Mouse (Mus musculus): ENCODE measurements at regions not wholly inside any gene's neighbourhood (a gene's known extent, or its start where the extent isn't known, plus 50 kb on each side); places are given as distances from the start of the nearest gene placed in this dataset.

DNA sequence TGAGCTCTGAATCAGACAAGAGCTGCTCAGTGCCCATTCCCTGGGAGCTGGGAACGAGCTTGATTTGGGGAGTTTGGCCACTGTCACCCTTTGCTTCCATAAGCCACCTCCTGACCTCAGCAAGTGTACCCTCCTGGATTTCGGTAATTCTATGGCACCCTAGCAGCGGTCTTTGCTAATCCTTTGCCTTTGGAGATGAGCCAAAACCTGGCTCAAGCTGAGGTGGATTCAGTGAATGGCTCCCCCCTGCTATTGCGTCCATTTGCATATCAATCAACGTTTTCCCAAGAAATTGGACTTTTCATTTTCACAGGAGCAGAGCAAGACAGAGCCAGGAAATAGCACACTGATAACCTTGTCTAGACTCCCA is 204.1 kb downstream of the 1700129C05Rik start:
- H3K9ac ChIP-seq (ENCODE audit: low read depth, low read length): no peak overlapping the region
- TF ChIP-seq CTCF (IDR thresholded peaks at IDR 0.05; ENCODE audit: low read depth): no peak
- H3K27ac ChIP-seq: no peak overlapping the region
- H3K4me3 ChIP-seq (replicated peaks; ENCODE audit: low read depth, low read length): no peak overlapping the region
- no peaks in the 10 kb centered on the region for H3K36me3 ChIP-seq (ENCODE audit: insufficient read depth, low read length)
- peaks cover 4% of the 10 kb centered on the region; the same call in 1 of the 2 replicates for H3K4me1 ChIP-seq (replicated peaks; ENCODE audit: insufficient read depth, low read length)
- WGBS: 58% methylated on average over 5 of the region's 5 CpGs
- no peaks in the 10 kb centered on the region for H3K9me3 ChIP-seq (replicated peaks; ENCODE audit: low read length)
- DNase-seq (ENCODE audit: low spot score) (no peak), ATAC-seq (replicated peaks; ENCODE audit: low FRiP score, low read depth) (no peak)
- 0 out of 2 replicates have a peak, but pooled peaks cover 5% of the 10 kb centered on the region for H3K27me3 ChIP-seq (ENCODE audit: insufficient read depth, low read length)
- H3K4me2 ChIP-seq (ENCODE audit: low read length): no peak overlapping the region

- no peak overlapping the region for H3K27ac ChIP-seq
- peaks cover 4% of the 10 kb centered on the region; the same call in 1 of the 2 replicates for H3K4me1 ChIP-seq (replicated peaks; ENCODE audit: insufficient read depth, low read length)
- no peak overlapping the region for H3K4me3 ChIP-seq (replicated peaks; ENCODE audit: low read depth, low read length)
- DNase-seq (ENCODE audit: low spot score) (peak; percentile 82), ATAC-seq (replicated peaks; ENCODE audit: low FRiP score, low read depth) (0 out of 2 replicates have a peak, but pooled peaks have one; percentile 33)
- 0 out of 2 replicates have a peak, but pooled peaks cover 5% of the 10 kb centered on the region for H3K27me3 ChIP-seq (ENCODE audit: insufficient read depth, low read length)
- peak overlapping the region; percentile 53 for H3K4me2 ChIP-seq (ENCODE audit: low read length)
- no peaks in the 10 kb centered on the region for H3K36me3 ChIP-seq (ENCODE audit: insufficient read depth, low read length)
- H3K9me3 ChIP-seq (replicated peaks; ENCODE audit: low read length): no peaks in the 10 kb centered on the region
- H3K9ac ChIP-seq (ENCODE audit: low read depth, low read length): no peak overlapping the region
- TF ChIP-seq CTCF (IDR thresholded peaks at IDR 0.05; ENCODE audit: low read depth): peak; percentile 64
- 35% methylated on average over 12 of the region's 12 CpGs for WGBS
Observed at GRCm38 (mm10) chr14:58937791-58938600, 204.7 kb downstream of the 1700129C05Rik start.

- Histone ChIP-seq H3K4me1 (replicated peaks; ENCODE audit: insufficient read depth, low read length) (peaks cover 4% of the 10 kb centered on the region; the same call in 1 of the 2 replicates), H3K27ac (no peak overlapping the region), H3K27me3 (ENCODE audit: insufficient read depth, low read length) (0 out of 2 replicates have a peak, but pooled peaks cover 5% of the 10 kb centered on the region), H3K4me3 (replicated peaks; ENCODE audit: low read depth, low read length) (no peak overlapping the region), H3K4me2 (ENCODE audit: low read length) (peak overlapping the region; percentile 53), H3K9ac (ENCODE audit: low read depth, low read length) (no peak overlapping the region), H3K9me3 (replicated peaks; ENCODE audit: low read length) (no peaks in the 10 kb centered on the region), H3K36me3 (ENCODE audit: insufficient read depth, low read length) (no peaks in the 10 kb centered on the region)
- 13% methylated on average over 8 of the region's 8 CpGs for WGBS
- DNase-seq (ENCODE audit: low spot score) (peak; percentile 87), ATAC-seq (replicated peaks; ENCODE audit: low FRiP score, low read depth) (no peak; the same call in 1 of the 2 replicates)
- no peak for TF ChIP-seq CTCF (IDR thresholded peaks at IDR 0.05; ENCODE audit: low read depth)
Observed at GRCm38 (mm10) chr14:58937331-58937730, 205.4 kb downstream of the 1700129C05Rik start.

DNA sequence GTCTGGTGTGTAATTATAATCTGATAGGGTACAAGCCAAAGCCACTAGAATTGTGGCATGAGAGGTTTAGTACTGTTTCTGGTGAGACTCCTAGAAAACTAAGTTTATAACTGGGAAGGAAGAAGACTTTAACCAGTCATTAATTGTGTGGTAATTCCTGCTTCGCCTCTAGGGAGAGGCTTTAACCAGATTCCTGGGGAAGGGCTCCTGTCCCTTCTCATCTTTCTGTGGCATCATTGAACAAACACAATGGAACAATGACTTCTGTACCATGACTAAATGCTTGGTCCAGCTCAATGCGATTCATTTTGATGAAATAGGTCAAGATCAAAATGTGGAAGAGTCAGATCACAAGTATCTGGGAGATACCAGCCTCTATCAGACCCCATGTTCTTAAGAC is 206.6 kb downstream of the 1700129C05Rik start:
- DNase-seq (ENCODE audit: low spot score): no peak
- no peak overlapping the region for H3K4me3 ChIP-seq (replicated peaks; ENCODE audit: low read depth, low read length)
- WGBS: 70% methylated on average over 2 of the region's 2 CpGs
- 0 out of 2 replicates have a peak, but pooled peaks cover 5% of the 10 kb centered on the region for H3K27me3 ChIP-seq (ENCODE audit: insufficient read depth, low read length)
- H3K4me2 ChIP-seq (ENCODE audit: low read length): no peak overlapping the region
- H3K36me3 ChIP-seq (ENCODE audit: insufficient read depth, low read length): no peaks in the 10 kb centered on the region
- H3K27ac ChIP-seq: no peak overlapping the region
- H3K9ac ChIP-seq (ENCODE audit: low read depth, low read length): no peak overlapping the region
- TF ChIP-seq CTCF (IDR thresholded peaks at IDR 0.05; ENCODE audit: low read depth): no peak
- no peak for ATAC-seq (replicated peaks; ENCODE audit: low FRiP score, low read depth)
- no peaks in the 10 kb centered on the region for H3K9me3 ChIP-seq (replicated peaks; ENCODE audit: low read length)
- H3K4me1 ChIP-seq (replicated peaks; ENCODE audit: insufficient read depth, low read length): peaks cover 4% of the 10 kb centered on the region; the same call in 1 of the 2 replicates

GRCm38 (mm10) chr14:58917853-58918252 is 224.8 kb downstream of the 1700129C05Rik start:
- Histone ChIP-seq H3K27me3 (ENCODE audit: insufficient read depth, low read length) (no peaks in the 10 kb centered on the region), H3K9me3 (replicated peaks; ENCODE audit: low read length) (no peaks in the 10 kb centered on the region), H3K9ac (ENCODE audit: low read depth, low read length) (no peak overlapping the region), H3K4me2 (ENCODE audit: low read length) (no peak overlapping the region), H3K4me1 (replicated peaks; ENCODE audit: insufficient read depth, low read length) (no peaks in the 10 kb centered on the region), H3K36me3 (ENCODE audit: insufficient read depth, low read length) (no peaks in the 10 kb centered on the region), H3K4me3 (replicated peaks; ENCODE audit: low read depth, low read length) (no peak overlapping the region), H3K27ac (no peak overlapping the region)
- WGBS: 61% methylated on average over 9 of the region's 9 CpGs
- peak; percentile 57 for TF ChIP-seq CTCF (IDR thresholded peaks at IDR 0.05; ENCODE audit: low read depth)
- ATAC-seq (replicated peaks; ENCODE audit: low FRiP score, low read depth): no peak
- DNase-seq (ENCODE audit: low spot score): peak; percentile 55

DNA sequence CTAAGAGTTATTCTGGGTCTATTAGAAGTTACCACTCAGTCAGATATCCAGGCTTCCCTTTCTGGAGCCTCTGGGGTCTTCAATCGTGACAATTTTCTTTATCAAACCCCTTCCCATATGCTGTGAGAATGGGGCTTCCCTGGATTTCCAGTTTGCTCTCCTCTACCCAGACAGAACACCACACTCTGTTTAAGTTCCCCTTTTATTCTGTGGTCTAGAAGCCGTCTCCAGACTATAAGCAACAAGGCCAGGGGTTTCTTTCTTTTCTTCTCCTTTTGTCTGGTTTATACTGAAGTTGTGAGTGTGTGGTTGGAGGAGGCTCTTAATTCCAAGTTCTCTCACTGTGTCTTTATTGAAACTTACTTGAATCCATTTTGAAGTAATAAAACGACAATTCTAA is 225.5 kb downstream of the 1700129C05Rik start:
- no peaks in the 10 kb centered on the region for H3K4me1 ChIP-seq (replicated peaks; ENCODE audit: insufficient read depth, low read length)
- no peak overlapping the region for H3K27ac ChIP-seq
- no peaks in the 10 kb centered on the region for H3K27me3 ChIP-seq (ENCODE audit: insufficient read depth, low read length)
- H3K36me3 ChIP-seq (ENCODE audit: insufficient read depth, low read length): no peaks in the 10 kb centered on the region
- ATAC-seq (replicated peaks; ENCODE audit: low FRiP score, low read depth) (no peak), DNase-seq (ENCODE audit: low spot score) (no peak)
- H3K4me2 ChIP-seq (ENCODE audit: low read length): no peak overlapping the region
- H3K4me3 ChIP-seq (replicated peaks; ENCODE audit: low read depth, low read length): no peak overlapping the region
- 77% methylated on average over 3 of the region's 3 CpGs for WGBS
- no peaks in the 10 kb centered on the region for H3K9me3 ChIP-seq (replicated peaks; ENCODE audit: low read length)
- no peak for TF ChIP-seq CTCF (IDR thresholded peaks at IDR 0.05; ENCODE audit: low read depth)
- no peak overlapping the region for H3K9ac ChIP-seq (ENCODE audit: low read depth, low read length)

All from kidney, postnatal 0 days (tissue).